Mouse (Mus musculus) adrenal gland, adult 2 months (tissue): Measurements from ENCODE around the gene Mus81. TPM values are rescaled to one million over a fixed set of nuclear protein-coding genes. Genes with fewer than 3 reads are reported as not detected.
A peak's percentile ranks its signal among the peaks of the same experiment; 100 is the strongest.

ENCODE experiments used
- DNase-seq: peaks from one replicate; pipeline ENCODE4 v3.0.0; 2021
- polyA plus RNA-seq: library from polyadenylated mRNA; depleted of rRNA; stranded (reverse); fragments of >200 nt; gene quantifications from 2 replicates; pipeline ENCODE4 v1.2.3, GENCODE M21; 2012
- total RNA-seq, 2 experiments: library from RNA; stranded (reverse); gene quantifications; 2 replicates each; pipeline ENCODE4 v1.2.3; 2021

The Mus81 gene
- total and polyA plus RNA-seq, 3 experiments: 23.2 to 39.5 (median 24.9) TPM

GRCm38 (mm10) chr19:5471846-5472245 lies 16.4 kb downstream of the Mus81 start:
- DNase-seq: no peak

DNA sequence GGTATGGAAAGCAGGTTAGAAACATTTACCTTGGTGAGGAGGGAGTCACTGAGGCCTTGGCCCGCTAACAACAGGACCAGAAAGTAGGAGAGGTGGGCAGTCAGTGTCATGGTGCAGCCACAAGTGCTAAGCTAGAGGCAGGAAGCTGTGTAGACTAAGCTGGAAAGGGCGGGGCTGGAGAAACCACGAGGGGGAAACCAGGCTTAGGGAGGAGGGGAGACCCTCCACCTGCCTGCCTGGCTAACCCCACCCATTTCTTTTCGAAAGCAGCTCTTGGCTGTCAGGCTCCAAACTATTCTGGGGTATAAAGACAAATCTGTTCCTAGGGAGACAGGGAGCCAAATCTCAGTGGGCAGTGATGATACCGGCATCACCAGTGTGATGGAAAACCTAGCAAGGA lies 19.8 kb downstream of the Mus81 start, which contains the start of gene Ctsw:
Gene Ctsw, minus strand, starts transcription at position 134 of the 400 bp plus-strand sequence.
- DNase-seq: no peak

DNA sequence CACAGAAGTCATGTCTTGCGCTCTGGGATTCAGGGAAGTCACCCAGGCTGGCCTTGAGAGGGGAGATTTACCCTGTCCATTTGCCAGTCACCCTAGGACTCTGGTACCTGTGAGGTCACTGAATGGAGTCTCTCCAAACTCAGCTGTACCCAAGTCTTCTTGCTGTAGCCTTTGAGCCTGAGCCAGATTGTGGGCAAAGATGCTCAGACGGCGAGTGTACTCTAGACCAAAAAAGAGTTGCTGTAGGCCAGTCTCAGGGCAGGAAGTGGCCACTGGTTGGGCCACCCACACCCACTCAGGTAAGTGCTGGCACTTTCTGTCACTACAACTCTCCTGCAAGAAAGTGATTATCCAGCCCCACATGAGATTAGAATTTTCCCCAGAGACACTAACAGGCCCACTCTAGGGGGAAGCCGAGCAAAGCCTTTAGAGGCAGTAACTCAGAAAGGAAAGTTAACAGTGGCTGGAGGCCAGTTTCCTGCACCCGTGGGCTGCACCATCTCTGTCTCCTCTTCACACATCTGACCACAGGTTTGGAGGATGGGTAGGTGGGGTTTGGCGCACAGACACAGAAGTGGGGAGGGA lies 21.2 kb downstream of the Mus81 start:
- no peak for DNase-seq

DNA sequence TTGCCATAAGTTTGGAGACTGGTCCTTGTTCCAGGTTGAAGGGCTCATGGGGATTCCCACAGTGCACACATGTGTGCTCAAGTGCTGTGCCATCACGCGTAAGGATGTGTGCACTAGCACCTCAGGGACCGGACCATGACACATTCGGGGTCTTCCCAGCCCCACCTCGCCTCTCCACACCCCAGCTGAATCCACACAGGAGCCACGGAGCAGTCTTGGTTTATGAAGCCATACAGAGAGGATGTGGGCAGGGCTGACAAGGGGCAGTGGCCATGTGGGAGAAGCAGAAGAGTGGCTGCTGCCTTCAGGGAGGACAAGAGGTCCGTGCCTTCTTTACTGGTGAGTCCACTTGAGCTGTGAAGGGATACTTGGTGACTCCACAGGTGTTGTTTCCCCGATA lies 23.2 kb downstream of the Mus81 start:
- no peak for DNase-seq

DNA sequence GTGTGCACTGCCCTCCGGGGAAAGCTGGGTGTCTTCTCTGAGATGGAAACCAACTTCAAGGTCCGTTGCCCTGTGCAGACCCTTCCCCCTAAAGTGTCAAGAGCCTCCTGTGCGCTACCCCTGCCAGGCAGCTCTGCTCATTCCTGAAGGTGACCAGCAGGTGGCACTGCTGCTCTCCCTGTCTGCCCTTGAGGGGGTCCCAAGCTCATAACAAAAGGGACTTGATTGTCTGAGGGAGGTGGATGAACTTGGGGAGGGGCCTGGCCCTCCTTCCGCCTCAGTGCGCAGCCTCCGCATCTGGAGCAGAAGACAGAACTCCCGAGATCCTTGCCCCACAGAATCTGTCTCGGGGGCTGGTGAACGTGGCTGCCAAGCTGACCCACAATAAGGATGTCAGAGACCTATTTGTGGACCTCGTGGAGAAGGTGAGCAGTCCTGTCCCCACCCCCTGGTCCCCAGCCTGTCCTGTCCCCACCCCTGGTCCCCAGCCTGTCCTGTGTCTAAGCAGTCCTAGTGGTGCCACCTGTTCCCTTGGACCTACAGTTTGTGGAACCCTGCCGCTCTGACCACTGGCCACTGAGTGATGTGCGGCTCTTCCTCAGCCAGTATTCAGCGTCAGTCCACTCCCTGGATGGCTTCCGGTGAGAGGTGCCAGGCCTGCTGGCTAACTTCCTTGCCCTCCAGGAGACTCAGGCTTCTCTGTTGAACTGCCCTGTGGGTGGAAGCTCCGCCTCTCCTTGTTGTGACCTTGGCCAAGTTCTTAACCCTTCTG lies 24.2 kb downstream of the Mus81 start:
- peak; percentile 65 for DNase-seq

DNA sequence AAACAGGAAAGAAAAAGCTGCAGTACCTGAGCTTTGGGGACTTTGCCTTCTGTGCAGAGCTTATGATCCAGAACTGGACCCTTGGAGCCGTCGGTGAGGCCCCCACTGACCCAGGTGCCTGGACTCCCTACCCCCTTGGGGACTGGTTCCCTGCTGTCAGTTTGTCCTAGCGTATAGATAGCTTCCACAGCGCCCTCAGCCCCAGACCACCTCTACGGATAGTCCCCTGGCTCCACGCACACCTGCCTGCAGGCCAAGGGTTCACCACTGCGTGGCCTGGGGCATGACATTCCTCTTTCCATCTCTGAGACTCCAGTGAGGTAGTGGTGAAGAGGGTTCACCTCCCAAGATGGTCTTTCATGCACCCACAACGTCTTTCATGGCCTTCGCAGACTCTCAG lies 25.0 kb downstream of the Mus81 start:
- no peak for DNase-seq

DNA sequence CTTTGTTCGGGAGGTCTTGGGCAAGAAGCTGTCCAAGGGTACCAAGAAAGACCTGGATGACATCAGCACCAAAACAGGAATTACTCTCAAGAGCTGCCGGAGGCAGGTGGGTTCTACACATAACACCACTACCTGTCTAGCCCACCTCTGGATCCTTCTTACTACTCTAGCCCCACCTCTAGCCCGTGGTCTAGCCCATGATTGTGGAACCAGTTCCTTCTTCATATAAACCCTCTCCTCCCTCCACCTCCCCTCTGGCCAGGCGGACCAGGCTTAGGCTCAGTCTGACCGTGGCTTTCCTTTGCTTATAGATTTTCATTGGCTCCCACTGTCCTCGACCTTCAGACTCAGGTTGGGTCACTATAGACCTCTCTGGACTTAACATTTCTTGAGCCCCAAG lies 26.8 kb downstream of the Mus81 start:
- no peak for DNase-seq

DNA sequence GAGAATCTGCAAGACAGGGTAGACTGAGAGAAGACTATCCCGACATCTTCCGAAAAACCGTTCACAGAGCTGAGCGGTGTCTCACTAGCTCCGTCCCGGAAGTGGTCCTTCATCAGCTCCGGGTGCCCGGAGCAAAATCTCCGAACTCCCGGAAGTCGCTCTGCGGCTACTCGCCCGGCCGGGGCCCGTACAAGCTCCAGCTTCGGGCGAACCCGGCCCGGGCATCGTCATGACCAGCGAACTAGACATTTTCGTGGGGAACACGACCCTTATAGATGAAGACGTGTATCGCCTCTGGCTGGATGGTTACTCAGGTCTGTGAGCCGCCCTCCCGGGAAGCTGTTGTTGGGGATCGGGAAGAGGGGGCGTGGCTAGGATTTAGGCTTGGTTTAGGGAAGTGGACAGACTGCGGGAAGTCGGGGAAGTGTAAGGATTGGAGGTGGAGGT lies 27.7 kb downstream of the Mus81 start, which contains the start of gene Fibp:
Gene Fibp, plus strand, starts transcription at position 151 of the 447 bp plus-strand sequence.
- peak; percentile 92 for DNase-seq

DNA sequence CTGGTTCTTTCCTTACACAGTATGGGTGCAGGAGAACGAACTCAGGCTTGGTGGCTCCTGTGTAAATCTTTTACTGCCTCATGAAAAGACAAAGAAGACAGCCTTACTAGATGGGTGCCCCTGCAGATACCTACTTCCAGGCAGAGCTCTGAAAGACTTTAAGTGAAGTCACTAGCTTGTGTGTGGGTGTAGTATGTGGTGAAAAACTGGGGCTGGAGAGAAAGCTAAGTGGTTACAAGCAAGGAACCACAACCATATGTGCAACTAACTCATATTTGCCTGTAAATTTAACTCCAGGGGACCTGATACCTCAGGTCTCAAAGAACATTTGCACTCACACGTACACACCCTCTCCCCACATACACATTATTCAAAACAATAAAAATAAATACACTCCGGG lies 28.3 kb downstream of the Mus81 start:
- no peak for DNase-seq

GRCm38 (mm10) chr19:5459019-5459418 lies 29.2 kb downstream of the Mus81 start:
- no peak for DNase-seq

- DNase-seq: no peak
Observed at GRCm38 (mm10) chr19:5457746-5458442, 30.3 kb downstream of the Mus81 start, which contains the start of gene Ccdc85b. TSS of gene Ccdc85b (minus strand) at chr19:5457894.

GRCm38 (mm10) chr19:5456922-5457745 lies 31.1 kb downstream of the Mus81 start:
- DNase-seq: peak; percentile 97

GRCm38 (mm10) chr19:5456241-5456921 lies 31.8 kb downstream of the Mus81 start:
- DNase-seq: no peak

GRCm38 (mm10) chr19:5455568-5455967 lies 32.6 kb downstream of the Mus81 start:
- no peak for DNase-seq

- no peak for DNase-seq
Observed at GRCm38 (mm10) chr19:5455037-5455436, 33.2 kb downstream of the Mus81 start.

DNA sequence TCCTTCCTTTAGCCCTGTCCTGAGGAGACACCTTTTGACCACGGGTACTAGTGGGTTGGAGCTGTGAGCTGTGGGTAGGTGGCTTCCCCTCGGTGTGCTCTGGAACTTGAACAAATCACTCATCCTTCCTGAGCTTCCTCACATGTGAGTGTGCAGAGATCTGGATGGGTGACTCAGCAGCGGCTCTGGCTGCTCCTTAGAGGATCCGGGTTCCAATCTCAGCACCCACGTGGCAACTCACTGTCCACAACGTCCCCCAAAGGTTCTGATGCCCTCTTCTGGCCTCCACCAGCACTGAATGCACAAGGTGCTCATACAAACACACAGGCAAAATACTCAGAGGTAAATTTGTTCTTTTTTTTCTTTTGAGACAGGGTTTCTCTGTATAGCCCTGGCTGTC lies 36.4 kb downstream of the Mus81 start:
- DNase-seq: no peak

- DNase-seq: no peak
Observed at GRCm38 (mm10) chr19:5449673-5450072, 38.5 kb downstream of the Mus81 start.

DNA sequence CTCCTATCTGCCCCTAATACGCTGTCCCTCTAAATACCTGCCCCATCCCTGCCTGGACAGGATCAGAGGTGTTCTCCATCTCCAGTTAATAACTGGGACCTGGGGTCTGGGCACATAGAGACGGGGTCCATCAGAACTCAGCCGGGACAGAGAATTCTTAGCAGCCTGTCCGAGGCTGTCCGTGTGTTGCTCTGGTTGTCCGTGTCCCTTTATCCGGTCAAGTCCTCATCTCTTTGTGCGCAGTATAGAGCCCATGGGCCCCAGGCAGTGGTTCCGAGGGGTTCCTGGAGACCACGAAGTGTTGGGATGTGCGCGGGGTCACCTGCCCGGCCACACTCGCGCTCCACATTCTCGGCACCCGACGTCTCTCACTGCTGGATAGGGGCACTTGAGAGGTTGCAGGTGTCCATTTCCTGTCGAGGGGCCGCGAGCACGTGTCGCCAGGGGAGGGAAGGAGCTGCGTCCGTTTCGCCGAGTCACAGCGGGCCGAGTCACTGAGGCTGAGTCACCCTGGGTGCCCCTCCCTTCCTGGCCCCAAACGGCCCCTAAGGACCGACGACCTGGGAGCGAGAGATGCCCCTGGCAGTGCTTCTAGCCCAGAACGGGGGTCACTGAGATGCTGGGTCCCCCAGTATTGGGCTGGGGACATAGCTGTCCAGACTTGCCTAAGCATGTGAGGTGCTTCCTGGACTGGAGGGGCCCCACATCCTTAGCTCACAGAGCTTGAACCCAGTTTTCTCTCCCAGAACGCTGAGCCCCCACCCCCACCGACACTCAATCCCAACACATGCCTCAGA lies 39.6 kb downstream of the Mus81 start:
- peak; percentile 79 for DNase-seq

GRCm38 (mm10) chr19:5447515-5448353 lies 40.5 kb downstream of the Mus81 start, which contains the start of gene Fosl1:
TSS of gene Fosl1 (plus strand) at chr19:5447547.
- DNase-seq: peak; percentile 84
